Mouse (Mus musculus) MEL (cell line): ENCODE measurements at regions not wholly inside any gene's neighbourhood (a gene's known extent, or its start where the extent isn't known, plus 50 kb on each side); places are given as distances from the start of the nearest gene placed in this dataset.

ENCODE experiments used
- CHD1 ChIP-seq: IDR thresholded peaks from 2 replicates; pipeline ENCODE4 v1.6.1; 2012; ENCODE audit warnings: low read depth, mild to moderate bottlenecking, inconsistent platforms, low read length, improper control_type of control experiment
- CTCF ChIP-seq, 3 experiments: IDR thresholded peaks in 2 of 3; conservative IDR thresholded peaks in 1 of 3; 2 replicates each; pipeline ENCODE4 v1.5.1; 2011 to 2012; ENCODE audit warnings: low read length in 3 of 3, low read depth in 2 of 3, mild to moderate bottlenecking in 2 of 3, improper control_type of control experiment in 1 of 3, inconsistent platforms in 1 of 3, mixed read lengths in 1 of 3, moderate library complexity in 1 of 3; ENCODE audit not compliant: control insufficient read depth in 1 of 3, insufficient read depth in 1 of 3, poor library complexity in 1 of 3, severe bottlenecking in 1 of 3
- KAT2A ChIP-seq: conservative IDR thresholded peaks from 2 replicates; pipeline ENCODE4 v1.6.1; 2012; ENCODE audit warnings: low read depth, low read length, improper control_type of control experiment, inconsistent platforms
- MAFK ChIP-seq: IDR thresholded peaks from 2 replicates; pipeline ENCODE4 v1.6.1; 2011; ENCODE audit warnings: low read depth, mild to moderate bottlenecking, low read length, improper control_type of control experiment, borderline replicate concordance
- MAZ ChIP-seq: IDR thresholded peaks from 2 replicates; pipeline ENCODE4 v1.6.1; 2012; ENCODE audit warnings: low read depth, mild to moderate bottlenecking, inconsistent platforms, low read length, improper control_type of control experiment
- NRF1 ChIP-seq: IDR thresholded peaks from 2 replicates; pipeline ENCODE4 v1.6.1; 2014; ENCODE audit warnings: low read depth, mild to moderate bottlenecking, inconsistent platforms, low read length, improper control_type of control experiment, moderate library complexity; ENCODE audit not compliant: poor library complexity, insufficient read depth, severe bottlenecking
- POLR2A ChIP-seq, 2 experiments: IDR thresholded peaks; 2 replicates each; pipeline ENCODE4 v1.6.1; 2011 to 2012; ENCODE audit warnings: low read length in 2 of 2, mild to moderate bottlenecking in 2 of 2, control low read depth in 1 of 2, improper control_type of control experiment in 1 of 2, low read depth in 1 of 2, moderate library complexity in 1 of 2; ENCODE audit not compliant: control insufficient read depth in 1 of 2, insufficient read depth in 1 of 2, poor library complexity in 1 of 2
- POLR2AphosphoS2 ChIP-seq: IDR thresholded peaks from 2 replicates; pipeline ENCODE4 v1.6.1; 2011; ENCODE audit warnings: low read length, improper control_type of control experiment
- USF2 ChIP-seq, 2 experiments: IDR thresholded peaks; 2 replicates each; pipeline ENCODE4 v1.6.1; 2011 to 2012; ENCODE audit warnings: improper control_type of control experiment in 2 of 2, low read length in 2 of 2, borderline replicate concordance in 1 of 2, inconsistent platforms in 1 of 2, low read depth in 1 of 2, mild to moderate bottlenecking in 1 of 2; ENCODE audit not compliant: insufficient read depth in 1 of 2
- ZC3H11A ChIP-seq: IDR thresholded peaks from 2 replicates; pipeline ENCODE4 v1.6.1; 2012; ENCODE audit warnings: low read depth, mild to moderate bottlenecking, inconsistent platforms, low read length, improper control_type of control experiment

DNA sequence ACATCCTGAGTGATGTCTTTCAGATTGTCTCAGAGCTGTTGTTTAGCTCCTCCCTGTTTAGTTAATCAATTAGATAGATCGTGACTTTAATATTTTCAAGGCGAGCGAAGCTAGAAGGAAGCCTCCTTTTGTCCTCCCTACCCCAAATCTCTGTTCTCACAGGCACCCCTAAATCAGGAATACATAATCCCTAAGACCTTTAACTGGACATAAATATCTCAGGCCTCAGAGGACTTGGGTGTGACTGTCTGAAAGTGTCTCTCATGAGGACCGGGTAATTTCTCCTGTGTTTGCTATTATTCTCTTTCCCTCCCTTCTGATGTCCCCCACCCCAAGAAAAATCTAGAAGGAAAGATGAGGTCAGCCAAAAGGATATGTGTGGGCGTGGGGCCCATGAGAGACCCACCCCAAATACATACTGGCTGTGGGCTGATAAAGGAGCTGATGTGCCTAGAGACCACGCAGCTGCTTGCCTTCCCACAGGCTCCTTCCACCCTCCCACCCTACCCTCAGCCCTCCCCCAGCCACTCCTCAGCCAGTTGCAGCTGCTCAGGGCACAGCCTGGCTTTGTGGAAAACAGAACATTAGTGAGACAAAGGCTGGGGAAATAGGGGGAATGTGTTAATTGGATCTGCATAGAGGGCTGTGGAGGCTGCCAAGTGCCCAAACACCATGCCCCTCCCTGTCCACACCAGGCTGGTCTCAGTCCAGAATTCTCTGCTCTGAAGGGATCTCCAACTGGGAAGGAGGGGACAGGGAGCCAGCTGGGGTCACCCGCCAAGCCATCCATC, 146.2 kb upstream of the Sh3bp4 start:
- TF ChIP-seq POLR2AphosphoS2 (no peak), POLR2A (IDR thresholded peaks at IDR 0.05; ENCODE audit: control insufficient read depth in 1 of 2, insufficient read depth in 1 of 2, low read depth in 1 of 2, low read length in 2 of 2, poor library complexity in 1 of 2) (no peak), KAT2A (no peak), CHD1 (no peak), MAZ (no peak), CTCF (IDR thresholded peaks at IDR 0.05 in 2 of 3, conservative IDR thresholded peaks at IDR 0.05 in 1 of 3; ENCODE audit: control insufficient read depth in 1 of 3, insufficient read depth in 1 of 3, low read depth in 2 of 3, low read length in 3 of 3, poor library complexity in 1 of 3, severe bottlenecking in 1 of 3) (no peak), MAFK (no peak), NRF1 (no peak), USF2 (IDR thresholded peaks at IDR 0.05; ENCODE audit: borderline replicate concordance in 1 of 2, insufficient read depth in 1 of 2, low read depth in 1 of 2, low read length in 2 of 2) (no peak), ZC3H11A (no peak)
